Mouse (Mus musculus): Measurements from ENCODE around the gene Afg3l1. TPM values are rescaled to one million over a fixed set of nuclear protein-coding genes. Genes with fewer than 3 reads are reported as not detected.
"Not testable (repeated sequence)": the region's sequence is repeated elsewhere in the genome, so short reads cannot be mapped to it uniquely, and the experiment has no call there.

Afg3l1 gene
- polyA plus RNA-seq, 1 experiment: 35.3 TPM

DNA sequence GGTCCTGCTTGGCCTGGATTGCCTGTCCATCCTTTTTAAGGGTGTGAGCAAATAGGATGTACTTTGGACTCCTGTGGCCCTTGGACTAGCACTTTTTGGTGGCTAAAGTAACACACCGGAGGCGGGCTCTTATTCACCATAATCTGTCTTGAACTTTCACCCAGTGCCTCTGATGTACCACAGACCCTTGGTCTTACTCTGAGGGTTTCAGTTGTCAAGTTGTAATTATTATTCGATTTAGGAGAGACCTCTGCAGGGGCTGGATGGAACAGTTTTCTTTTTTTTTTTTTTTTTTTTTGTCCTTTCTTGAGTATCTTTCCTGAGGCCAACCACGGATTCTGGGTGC is 34.2 kb upstream of the Afg3l1 start:
- no peak for DNase-seq (ENCODE audit: low read depth)
- no peak for TF ChIP-seq CTCF (IDR thresholded peaks at IDR 0.05; ENCODE audit: borderline replicate concordance, extremely low read depth, insufficient read depth, insufficient read length)
- no peak for TF ChIP-seq POLR2A (IDR thresholded peaks at IDR 0.05; ENCODE audit: borderline replicate concordance, extremely low read depth, insufficient read depth, insufficient read length, poor library complexity, severe bottlenecking)

DNA sequence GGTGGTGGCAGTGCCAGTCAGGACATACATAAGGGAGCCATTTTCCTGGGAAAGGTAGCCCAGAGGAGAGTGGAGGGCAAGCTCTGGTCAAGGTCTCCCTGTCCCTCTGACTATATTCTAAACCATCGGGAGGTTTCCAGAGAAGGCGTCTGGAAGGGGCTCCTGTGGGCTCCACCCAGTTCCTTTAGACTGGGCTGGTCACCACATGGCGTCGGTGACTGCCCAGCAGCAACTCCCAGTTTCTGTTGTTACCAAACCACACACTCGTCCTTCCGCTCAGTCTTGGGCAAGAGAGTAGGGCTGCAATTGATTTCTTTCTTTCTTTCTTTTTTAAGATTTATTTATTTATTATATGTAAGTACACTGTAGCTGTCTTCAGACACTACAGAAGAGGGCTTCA is 33.6 kb upstream of the Afg3l1 start:
- DNase-seq (ENCODE audit: low read depth): no peak
- no peak for TF ChIP-seq CTCF (IDR thresholded peaks at IDR 0.05; ENCODE audit: borderline replicate concordance, extremely low read depth, insufficient read depth, insufficient read length)
- no peak for TF ChIP-seq POLR2A (IDR thresholded peaks at IDR 0.05; ENCODE audit: borderline replicate concordance, extremely low read depth, insufficient read depth, insufficient read length, poor library complexity, severe bottlenecking)

DNA sequence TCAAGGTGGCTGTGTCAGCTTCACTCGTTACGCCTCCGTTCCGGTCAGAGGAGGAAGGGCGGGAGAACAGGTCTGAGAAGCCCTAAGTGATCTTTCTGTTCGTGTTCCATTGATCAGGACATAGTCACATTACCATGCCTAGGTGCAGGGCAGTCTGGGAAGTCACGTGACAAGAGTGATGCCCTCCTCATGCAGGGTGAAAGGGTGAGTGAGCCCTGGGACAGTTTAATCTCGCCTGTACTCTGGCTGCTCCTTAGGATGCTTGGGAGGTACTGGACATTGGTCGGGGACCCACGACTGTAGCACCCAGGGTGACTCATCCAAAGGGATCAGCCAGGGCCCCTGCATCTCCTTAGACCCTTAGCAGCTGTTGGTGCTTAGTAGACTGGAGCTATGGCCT is 31.7 kb upstream of the Afg3l1 start:
- TF ChIP-seq POLR2A (IDR thresholded peaks at IDR 0.05; ENCODE audit: borderline replicate concordance, extremely low read depth, insufficient read depth, insufficient read length, poor library complexity, severe bottlenecking) (no peak), CTCF (IDR thresholded peaks at IDR 0.05; ENCODE audit: borderline replicate concordance, extremely low read depth, insufficient read depth, insufficient read length) (no peak)
- no peak for DNase-seq (ENCODE audit: low read depth)

DNA sequence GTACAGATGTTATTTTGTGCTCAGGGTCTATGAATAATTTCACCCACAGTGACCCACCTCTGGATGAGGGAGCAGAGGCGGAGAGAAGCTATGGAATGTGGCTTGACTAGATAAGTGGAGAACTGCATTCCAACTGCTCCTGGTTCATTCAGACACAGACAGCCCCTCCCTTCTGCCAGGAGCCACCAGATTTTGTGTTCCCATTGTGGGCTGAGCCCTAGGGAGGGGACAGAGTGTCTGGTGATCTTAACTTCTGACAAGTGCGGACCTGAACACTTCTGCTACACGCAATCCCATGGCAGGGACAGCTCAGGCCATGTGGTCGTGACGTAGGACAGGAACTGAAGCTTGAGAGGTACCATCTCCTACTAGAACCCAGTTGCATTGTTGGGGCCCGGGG is 30.9 kb upstream of the Afg3l1 start:
- no peak for DNase-seq (ENCODE audit: low read depth)
- no peak for TF ChIP-seq POLR2A (IDR thresholded peaks at IDR 0.05; ENCODE audit: borderline replicate concordance, extremely low read depth, insufficient read depth, insufficient read length, poor library complexity, severe bottlenecking)
- no peak for TF ChIP-seq CTCF (IDR thresholded peaks at IDR 0.05; ENCODE audit: borderline replicate concordance, extremely low read depth, insufficient read depth, insufficient read length)

DNA sequence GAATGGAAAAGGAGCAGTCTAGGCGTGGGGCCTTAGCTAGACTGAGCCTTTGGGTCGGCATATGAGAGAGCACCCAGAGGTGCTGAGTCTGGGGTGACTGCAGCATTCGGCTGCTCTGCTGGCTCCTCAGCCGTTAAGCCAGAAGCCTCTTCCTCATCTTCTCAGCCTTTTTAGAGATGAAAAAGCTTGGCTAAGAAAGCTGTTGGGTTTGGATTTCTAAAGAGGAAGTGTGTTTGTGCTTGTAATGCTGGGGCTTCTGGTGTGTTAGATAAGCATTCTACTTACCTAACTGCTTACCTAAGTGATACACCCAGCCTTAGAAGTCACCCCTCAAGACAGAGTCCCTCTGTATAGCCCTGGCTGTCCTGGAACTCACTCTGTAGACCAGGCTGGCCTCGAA is 26.9 kb upstream of the Afg3l1 start:
- no peak for DNase-seq (ENCODE audit: low read depth)
- TF ChIP-seq POLR2A (IDR thresholded peaks at IDR 0.05; ENCODE audit: borderline replicate concordance, extremely low read depth, insufficient read depth, insufficient read length, poor library complexity, severe bottlenecking) (no peak), CTCF (IDR thresholded peaks at IDR 0.05; ENCODE audit: borderline replicate concordance, extremely low read depth, insufficient read depth, insufficient read length) (no peak)

DNA sequence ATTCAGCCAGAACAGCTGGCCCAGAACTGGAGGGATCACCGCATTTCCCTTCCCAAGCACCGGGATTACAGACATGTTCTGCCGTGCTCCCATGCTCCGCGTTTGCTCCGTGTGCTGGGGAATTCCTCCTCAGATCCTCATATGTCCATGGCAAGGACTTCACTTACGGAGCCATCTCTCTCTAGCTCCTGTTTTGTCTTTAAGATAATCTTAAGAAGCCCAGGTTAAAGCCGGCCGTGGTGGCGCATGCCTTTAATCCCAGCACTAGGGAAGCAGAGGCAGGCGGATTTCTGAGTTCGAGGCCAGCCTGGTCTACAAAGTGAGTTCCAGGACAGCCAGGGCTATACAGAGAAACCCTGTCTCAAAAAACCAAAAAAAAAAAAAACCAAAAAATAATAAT is 26.0 kb upstream of the Afg3l1 start:
- not testable (repeated sequence) for DNase-seq (ENCODE audit: low read depth)

DNA sequence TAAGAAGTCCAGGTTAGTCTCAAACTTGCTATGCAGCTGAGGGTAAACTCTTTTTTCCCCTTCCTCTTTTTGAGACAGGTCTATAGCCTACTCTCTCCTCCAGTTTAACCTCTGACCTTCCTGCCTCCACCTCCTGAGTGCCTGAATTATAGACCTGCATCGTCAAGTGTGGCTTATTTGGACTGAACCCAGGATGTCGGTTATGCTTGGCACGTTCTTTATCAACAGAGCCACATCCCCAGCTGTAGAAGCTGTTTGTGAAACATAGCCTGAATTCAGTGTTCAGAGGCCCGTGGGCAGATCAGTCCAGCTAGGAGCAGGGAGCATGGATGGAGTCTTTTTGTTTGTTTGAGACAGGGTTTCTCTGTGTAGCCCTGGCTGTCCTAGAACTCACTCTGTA is 25.6 kb upstream of the Afg3l1 start:
- TF ChIP-seq CTCF (IDR thresholded peaks at IDR 0.05; ENCODE audit: borderline replicate concordance, extremely low read depth, insufficient read depth, insufficient read length) (no peak), POLR2A (IDR thresholded peaks at IDR 0.05; ENCODE audit: borderline replicate concordance, extremely low read depth, insufficient read depth, insufficient read length, poor library complexity, severe bottlenecking) (no peak)

DNA sequence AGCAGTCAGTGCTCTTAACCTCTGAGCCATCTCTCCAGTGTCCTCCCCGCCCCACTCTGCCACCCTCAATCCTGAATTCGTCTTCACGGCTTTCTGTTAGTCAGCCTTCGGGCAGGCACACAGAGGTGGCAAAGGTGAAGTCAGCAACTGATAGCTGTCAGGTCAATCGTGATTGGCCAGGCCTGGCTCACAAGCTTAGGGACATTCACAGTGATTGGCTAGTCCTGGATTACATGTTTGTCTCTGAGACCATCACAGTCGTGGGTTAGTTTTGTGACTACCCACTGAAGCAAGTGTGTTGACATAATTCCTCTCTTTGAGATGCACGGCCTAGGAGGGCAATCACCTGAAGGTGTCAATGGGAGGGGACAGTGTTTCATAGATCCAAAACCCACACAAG is 24.4 kb upstream of the Afg3l1 start:
- no peak for TF ChIP-seq CTCF (IDR thresholded peaks at IDR 0.05; ENCODE audit: borderline replicate concordance, extremely low read depth, insufficient read depth, insufficient read length)
- no peak for TF ChIP-seq POLR2A (IDR thresholded peaks at IDR 0.05; ENCODE audit: borderline replicate concordance, extremely low read depth, insufficient read depth, insufficient read length, poor library complexity, severe bottlenecking)
- DNase-seq (ENCODE audit: low read depth): no peak

More for the DNA sequence above, 25.6 kb upstream of the Afg3l1 start:
- DNase-seq (ENCODE audit: low read depth): no peak

DNA sequence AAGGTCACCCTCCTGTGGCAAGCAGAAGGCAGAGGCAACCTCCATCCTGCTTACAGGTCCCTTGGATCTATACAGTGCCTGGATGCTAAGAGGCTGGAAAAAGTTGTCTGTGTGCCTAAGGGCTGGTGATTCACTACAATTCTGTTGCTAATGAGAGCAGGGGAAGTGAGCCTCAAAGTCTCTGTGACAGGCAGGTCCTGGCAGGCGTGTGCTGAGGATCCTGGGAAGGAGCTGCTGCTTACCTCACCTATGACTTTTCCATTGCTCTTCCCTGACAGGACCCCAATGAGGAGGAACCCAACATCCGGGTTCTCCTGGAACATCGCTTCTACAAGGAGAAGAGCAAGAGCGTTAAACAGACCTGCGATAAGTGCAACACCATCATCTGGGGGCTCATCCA is 23.8 kb upstream of the Afg3l1 start:
- TF ChIP-seq POLR2A (IDR thresholded peaks at IDR 0.05; ENCODE audit: borderline replicate concordance, extremely low read depth, insufficient read depth, insufficient read length, poor library complexity, severe bottlenecking) (no peak), CTCF (IDR thresholded peaks at IDR 0.05; ENCODE audit: borderline replicate concordance, extremely low read depth, insufficient read depth, insufficient read length) (no peak)
- DNase-seq (ENCODE audit: low read depth): no peak

DNA sequence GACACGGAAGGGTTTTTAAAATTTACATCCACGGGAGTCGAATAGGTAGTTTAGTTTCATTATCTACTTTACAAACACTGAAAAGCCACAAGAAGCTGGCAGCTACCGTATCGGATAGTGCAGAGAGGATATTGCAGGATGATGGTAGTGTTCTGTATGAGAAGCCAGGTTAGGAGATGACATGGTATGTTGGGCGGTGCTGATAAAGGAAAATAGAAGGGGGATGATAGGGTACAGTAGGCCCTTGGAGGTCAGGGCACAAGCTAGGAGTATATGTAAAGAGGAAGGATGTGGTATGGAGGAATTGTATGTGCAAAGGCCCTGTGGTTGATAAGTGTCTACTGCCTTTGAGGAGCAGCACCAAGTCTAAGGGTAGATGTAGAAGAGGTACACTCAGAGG is 23.1 kb upstream of the Afg3l1 start:
- DNase-seq (ENCODE audit: low read depth): no peak
- no peak for TF ChIP-seq POLR2A (IDR thresholded peaks at IDR 0.05; ENCODE audit: borderline replicate concordance, extremely low read depth, insufficient read depth, insufficient read length, poor library complexity, severe bottlenecking)
- TF ChIP-seq CTCF (IDR thresholded peaks at IDR 0.05; ENCODE audit: borderline replicate concordance, extremely low read depth, insufficient read depth, insufficient read length): no peak

DNA sequence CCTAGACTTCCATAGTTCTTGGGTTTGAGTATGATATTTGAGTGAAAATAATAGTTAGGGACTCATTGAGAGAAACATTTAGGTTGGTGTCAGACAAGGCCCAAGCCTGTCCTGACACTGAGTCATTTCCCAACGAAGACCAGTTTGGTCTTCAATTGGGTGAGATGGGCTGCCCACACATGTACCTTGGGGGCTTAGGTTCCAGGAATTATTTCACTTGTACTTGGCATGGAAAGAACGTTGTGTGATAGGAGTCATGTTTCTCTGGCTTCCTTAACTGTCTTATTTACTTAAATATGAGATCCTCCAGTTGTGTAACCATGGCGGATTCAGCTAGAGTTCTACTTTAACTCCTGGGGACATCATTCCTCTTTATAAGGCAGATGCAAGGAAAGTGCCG is 14.1 kb upstream of the Afg3l1 start:
- no peak for TF ChIP-seq POLR2A (IDR thresholded peaks at IDR 0.05; ENCODE audit: borderline replicate concordance, extremely low read depth, insufficient read depth, insufficient read length, poor library complexity, severe bottlenecking)
- no peak for TF ChIP-seq CTCF (IDR thresholded peaks at IDR 0.05; ENCODE audit: borderline replicate concordance, extremely low read depth, insufficient read depth, insufficient read length)
- DNase-seq (ENCODE audit: low read depth): no peak

DNA sequence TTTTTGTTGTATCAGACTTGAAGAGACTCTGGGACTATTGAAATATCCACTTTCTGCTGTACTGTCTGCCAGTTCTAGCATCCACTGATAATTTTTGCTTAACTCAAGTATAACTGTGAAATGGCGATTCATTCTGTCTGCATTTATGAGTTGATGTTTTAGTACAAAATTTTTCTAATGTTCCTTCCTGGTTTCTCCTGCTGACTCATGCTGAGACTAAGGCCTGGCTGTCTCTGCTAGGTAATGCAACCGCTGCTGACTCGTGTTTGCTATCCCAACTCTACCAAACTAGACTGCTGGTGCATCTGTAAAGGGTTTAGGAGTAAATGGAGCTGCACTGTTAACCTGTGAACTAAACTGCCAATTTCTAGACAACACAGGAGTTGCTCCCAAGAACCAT is 10.2 kb upstream of the Afg3l1 start:
- TF ChIP-seq POLR2A (IDR thresholded peaks at IDR 0.05; ENCODE audit: borderline replicate concordance, extremely low read depth, insufficient read depth, insufficient read length, poor library complexity, severe bottlenecking) (no peak), CTCF (IDR thresholded peaks at IDR 0.05; ENCODE audit: borderline replicate concordance, extremely low read depth, insufficient read depth, insufficient read length) (no peak)
- DNase-seq (ENCODE audit: low read depth): no peak

DNA sequence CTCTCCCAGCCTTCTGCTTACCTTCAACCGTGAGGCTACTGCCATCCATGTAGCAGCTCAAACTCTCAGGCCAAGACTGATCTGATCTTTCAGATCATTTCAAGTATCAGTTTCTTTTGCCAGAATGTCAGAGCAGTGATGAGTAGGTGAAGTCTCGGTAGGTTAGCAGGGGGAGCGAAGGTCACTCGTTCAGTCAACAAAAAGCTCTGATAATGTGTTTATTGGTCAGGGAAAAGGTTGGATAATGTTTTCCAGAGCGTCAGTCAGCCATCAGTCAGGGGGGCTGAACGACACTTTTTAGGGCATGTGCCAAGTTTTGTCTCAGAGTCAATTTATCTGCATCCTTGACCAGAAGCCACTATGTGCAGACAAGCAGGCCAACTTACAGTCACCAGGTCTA is 4.7 kb upstream of the Afg3l1 start:
- not testable (repeated sequence) for DNase-seq (ENCODE audit: low read depth)

DNA sequence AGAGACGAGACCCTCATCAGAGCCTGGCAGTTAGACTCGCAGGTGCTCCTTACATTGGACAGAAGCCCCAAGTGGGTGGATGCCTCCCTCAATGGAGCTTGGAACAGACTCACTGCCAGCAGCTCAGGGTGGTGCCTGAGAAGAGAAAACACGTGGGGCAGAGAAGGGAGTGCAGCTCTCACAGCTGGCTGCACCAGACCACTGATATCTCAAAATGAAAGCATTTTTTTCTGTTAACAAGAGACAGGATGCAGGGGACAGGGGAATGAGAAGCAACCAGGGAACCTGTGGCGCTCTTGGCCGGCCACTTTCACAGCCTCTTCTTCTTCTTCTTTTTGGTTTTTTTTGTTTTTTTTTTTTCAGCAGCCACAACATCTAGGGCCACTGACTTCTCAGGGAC is 3.2 kb upstream of the Afg3l1 start:
- DNase-seq (ENCODE audit: low read depth): not testable (repeated sequence)

All from brain, embryonic 14.5 days (tissue).